Mouse (Mus musculus) c-Kit-positive CD71-negative TER-119-negative erythroid progenitor cells, embryonic 14.5 days (primary cell): ENCODE data around the gene Kctd13.
"Not testable (repeated sequence)": the region's sequence is repeated elsewhere in the genome, so short reads cannot be mapped to it uniquely, and the experiment has no call there.

ENCODE experiments used
- DNase-seq: peaks from one replicate; pipeline ENCODE4 v3.0.0-alpha.2; 2013; ENCODE audit warnings: low read depth

Gene Kctd13

GRCm38 (mm10) chr7:126928384-126929037 lies at the start of gene Kctd13:
TSS of gene Kctd13 (plus strand) at chr7:126928879.
- DNase-seq = peak; percentile 85

- no peak for DNase-seq
Observed at GRCm38 (mm10) chr7:126881040-126881439, 47.6 kb upstream of the Kctd13 start.

GRCm38 (mm10) chr7:126883731-126884181 lies 44.9 kb upstream of the Kctd13 start:
- DNase-seq = no peak

- DNase-seq = peak; percentile 94
Observed at GRCm38 (mm10) chr7:126884286-126885164, 44.2 kb upstream of the Kctd13 start, which contains the start of gene Taok2. TSS of gene Taok2 (minus strand) at chr7:126884703.

- no peak for DNase-seq
Observed at GRCm38 (mm10) chr7:126887281-126887680, 41.4 kb upstream of the Kctd13 start.

- DNase-seq = no peak
Observed at GRCm38 (mm10) chr7:126888852-126889251, 39.8 kb upstream of the Kctd13 start.

- no peak for DNase-seq
Observed at GRCm38 (mm10) chr7:126896912-126897311, 31.8 kb upstream of the Kctd13 start.

GRCm38 (mm10) chr7:126897390-126898101 lies 31.1 kb upstream of the Kctd13 start:
- DNase-seq = peak; percentile 51

- peak; percentile 85 for DNase-seq
Observed at GRCm38 (mm10) chr7:126898102-126898990, 30.3 kb upstream of the Kctd13 start.

GRCm38 (mm10) chr7:126899781-126900180 lies 28.9 kb upstream of the Kctd13 start:
- not testable (repeated sequence) for DNase-seq

GRCm38 (mm10) chr7:126905590-126905989 lies 23.1 kb upstream of the Kctd13 start:
- DNase-seq = no peak

GRCm38 (mm10) chr7:126914844-126915243 lies 13.8 kb upstream of the Kctd13 start:
- DNase-seq = no peak

GRCm38 (mm10) chr7:126918356-126918755 lies 10.3 kb upstream of the Kctd13 start:
- DNase-seq = not testable (repeated sequence)

- no peak for DNase-seq
Observed at GRCm38 (mm10) chr7:126919973-126920372, 8.7 kb upstream of the Kctd13 start.

GRCm38 (mm10) chr7:126921563-126921962 lies 7.1 kb upstream of the Kctd13 start:
- no peak for DNase-seq

GRCm38 (mm10) chr7:126922624-126923060 lies 6.0 kb upstream of the Kctd13 start, which contains the start of gene Tmem219:
TSS of gene Tmem219 (minus strand) at chr7:126922917.
- no peak for DNase-seq

- no peak for DNase-seq
Observed at GRCm38 (mm10) chr7:126923999-126924398, 4.7 kb upstream of the Kctd13 start.

GRCm38 (mm10) chr7:126926299-126926698 lies 2.4 kb upstream of the Kctd13 start:
- no peak for DNase-seq

- no peak for DNase-seq
Observed at GRCm38 (mm10) chr7:126929046-126929445, 367 bp downstream of the Kctd13 start.

- DNase-seq = no peak
Observed at GRCm38 (mm10) chr7:126932652-126933051, 4.0 kb downstream of the Kctd13 start.

- no peak for DNase-seq
Observed at GRCm38 (mm10) chr7:126941171-126941570, 12.5 kb downstream of the Kctd13 start.
